Mouse (Mus musculus) adrenal gland (tissue): ENCODE measurements at regions not wholly inside any gene's neighbourhood (a gene's known extent, or its start where the extent isn't known, plus 50 kb on each side); places are given as distances from the start of the nearest gene placed in this dataset.

Source experiments
- intact Hi-C: fragments of 180-260 bp; cut with DNase I; formaldehyde crosslinking; loops from one replicate; pipeline ENCODE4 v1.15.1; 2025

DNA sequence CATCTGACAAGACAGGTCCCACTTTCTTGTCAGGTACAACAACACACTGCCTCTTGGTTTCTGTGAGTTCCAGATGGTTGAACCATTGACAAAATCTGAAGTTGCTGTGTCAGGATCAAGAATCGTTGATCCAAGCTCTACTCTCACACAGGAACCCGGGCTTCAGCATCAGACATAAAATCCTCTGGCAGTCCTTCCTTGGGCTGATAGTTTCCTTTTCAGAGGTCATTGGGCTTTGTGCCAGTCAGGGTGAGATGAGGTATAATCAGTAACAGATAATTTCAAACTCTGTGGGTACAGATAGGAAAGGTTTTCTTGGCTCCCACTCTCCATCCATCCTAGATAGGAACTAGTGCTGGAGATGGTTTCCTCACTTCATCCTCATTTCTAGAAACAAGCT is 649.5 kb downstream of the Defb40 start:
- intact Hi-C loops: no loop called here

DNA sequence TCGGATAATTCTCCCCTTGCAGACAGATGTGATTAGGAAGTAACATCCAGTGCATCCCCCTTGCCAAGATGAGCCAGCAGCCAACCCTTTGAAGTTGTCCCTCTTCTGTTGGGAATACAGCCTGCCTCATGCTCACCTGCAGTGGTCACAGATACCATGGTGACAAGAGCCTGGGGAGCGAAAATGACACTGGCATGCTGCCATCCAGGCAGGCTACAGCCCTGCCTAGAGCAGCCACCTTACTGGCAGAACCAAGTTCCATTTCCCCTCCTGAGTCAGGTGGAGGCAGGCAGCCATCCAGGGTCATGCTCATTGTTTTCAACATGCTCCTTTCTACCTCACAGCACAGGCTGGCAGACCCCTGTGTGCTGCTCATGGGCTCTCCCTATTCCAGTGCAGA is 661.6 kb downstream of the Defb40 start:
- intact Hi-C loops: no loop called here

DNA sequence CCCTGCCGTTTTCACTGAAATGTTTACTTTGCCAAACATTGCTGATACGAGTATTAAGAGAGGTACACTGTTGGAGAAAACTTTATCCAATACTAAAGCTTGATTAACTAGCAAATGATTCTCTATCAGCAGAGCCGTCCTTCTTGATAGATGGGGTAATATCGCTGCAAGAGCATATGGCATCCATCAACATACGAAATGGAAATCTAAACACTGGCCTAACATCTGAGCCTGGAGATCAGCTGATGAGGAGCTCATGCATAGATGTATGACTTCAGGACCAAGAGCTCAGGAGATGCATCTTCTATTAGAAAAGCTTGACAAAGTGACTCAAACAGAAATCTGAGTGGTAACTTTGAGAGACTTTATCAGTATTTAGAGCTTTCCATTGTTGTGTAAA is 666.5 kb downstream of the Defb40 start:
- intact Hi-C loops: no loop called here

DNA sequence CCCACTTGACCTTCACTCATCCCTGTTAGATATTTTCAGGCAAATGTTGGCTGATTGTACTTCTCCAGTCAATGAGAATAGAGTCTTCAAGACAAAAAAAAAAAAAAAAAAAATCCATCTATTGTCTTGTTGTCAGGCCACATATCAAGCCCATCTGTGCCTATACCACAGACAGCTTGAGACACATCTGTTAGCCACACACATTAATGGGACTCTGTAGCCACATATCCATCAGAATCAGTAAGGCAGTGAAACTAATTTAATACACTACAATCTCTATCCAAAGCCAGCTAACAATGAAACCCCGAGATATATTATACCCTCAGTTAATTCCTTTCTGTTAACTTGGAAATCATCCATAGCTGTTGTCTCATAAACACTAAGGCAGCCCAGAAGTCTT is 667.1 kb downstream of the Defb40 start:
- intact Hi-C loops: no loop called here

DNA sequence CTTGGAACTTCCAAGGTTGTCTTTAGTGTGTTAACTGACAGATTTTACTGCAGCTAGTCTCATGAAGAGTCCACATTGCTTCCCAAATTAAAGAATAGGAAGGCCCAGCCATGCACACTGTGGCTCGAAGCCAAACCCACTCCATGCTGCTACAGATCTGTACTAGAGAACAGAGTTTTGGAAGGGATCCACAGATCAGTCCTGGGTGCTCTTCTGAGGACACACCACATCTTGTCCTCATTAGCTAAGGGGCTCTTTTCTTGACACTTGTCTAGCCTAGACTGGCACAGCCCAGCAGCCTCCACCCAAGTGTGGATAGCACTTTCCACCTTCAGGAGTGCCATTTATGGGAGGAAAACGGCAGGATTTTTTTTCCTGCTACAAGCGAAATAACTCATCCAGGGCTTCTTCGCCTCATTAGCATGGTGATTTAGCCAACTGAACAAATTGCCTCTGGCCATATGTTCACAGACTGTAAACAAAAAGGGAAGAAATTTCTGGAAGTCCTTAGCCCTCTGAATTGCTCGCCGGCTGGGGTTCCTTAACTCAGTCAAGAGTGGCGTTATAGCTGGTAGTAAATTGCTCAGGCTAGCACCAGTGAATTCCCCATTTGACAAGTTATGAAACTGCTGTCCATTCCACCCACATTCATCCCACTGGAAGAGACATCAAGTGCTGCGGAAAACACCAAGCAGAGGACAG is 690.4 kb downstream of the Defb40 start:
- intact Hi-C loops: no loop called here

DNA sequence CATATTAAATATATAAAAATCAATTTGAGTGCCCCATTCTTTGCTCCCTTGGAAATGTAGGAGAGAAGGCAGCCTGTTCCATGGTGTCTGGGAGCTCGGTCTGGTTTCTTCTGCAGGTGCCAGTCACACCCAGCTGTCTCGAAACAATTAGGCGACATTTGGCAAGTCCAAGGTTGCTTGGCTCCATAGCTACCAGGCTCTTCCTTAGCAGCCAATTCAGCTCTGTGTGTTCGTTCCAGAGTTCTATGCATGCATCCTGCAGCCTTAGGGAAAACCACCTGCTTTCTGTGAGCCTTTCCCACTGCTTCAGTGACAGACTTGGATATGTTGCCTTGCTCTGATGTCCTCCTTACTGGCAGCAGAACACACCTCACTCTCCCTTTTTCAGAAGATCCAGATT is 698.1 kb downstream of the Defb40 start:
- intact Hi-C loops: no loop called here

DNA sequence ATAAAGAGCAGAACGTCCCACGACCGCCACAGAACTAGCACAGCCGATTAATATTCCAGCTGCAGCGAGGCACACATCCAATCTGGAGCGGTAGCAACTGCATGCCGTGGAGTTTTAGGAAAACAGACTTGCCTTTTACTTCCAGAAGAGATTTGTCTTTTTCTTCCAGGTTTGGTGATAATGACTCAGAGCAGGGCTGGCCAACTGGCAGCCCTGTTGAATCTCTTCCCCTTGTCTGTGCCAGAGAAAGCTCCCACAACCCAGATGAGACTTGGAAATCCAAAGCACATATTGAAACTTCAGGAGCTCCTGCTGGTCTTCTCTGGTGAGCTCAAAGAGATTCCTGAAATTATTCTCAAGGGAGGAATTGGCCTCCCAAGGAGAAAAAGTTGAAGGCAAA is 709.8 kb downstream of the Defb40 start:
- intact Hi-C loops: no loop called here

DNA sequence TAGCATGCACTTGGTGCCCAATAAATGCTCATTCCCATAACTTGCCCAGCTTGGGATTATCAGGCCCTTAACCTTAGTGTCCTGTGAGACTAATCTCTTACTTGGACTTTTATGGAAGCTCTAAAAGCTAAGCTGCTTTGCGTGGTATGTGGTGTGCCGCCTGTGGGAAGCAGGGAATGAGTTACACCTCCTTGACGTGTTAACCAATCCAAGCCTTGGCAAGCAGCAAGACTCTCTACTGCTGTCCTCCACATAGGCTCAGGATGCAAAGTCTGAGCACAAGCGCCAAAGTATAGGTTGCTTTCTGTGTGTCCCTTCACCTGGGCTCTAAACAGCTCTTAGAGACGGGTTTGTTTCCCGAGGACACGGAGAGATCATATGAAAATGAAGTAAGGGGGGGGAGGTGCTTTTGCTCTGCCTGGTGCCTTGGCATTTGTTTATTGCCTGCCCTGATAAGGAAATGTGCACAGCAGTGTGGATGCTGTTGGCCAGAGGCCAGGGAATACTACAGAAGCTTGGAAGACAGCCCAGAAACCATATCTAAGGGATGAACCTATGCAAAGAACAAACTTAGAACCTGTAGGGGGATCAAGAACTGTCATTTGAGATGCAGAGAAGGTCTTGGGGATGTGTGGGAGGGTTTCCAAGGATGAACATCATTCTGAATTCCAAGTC is 719.6 kb downstream of the Defb40 start:
- intact Hi-C loops: no loop called here

DNA sequence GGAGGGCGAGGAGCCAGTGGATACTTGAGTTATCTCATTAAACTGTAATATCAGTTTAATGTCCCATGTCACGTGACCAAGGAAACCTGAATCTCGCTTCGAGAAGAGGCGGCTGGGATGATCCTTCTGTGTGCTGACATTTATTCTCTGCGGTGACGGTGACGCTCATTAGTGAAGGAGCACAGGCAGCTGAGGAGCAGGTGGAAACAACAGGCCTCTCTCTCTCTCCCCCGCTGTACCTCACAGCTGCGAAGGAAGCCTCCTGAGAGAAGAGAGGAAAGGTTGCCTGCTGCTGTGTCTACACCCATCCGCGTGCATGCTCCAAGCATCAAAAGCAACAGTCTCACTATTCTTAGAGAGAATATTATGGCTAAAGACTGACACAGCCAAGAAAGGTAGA is 731.8 kb downstream of the Defb40 start:
- intact Hi-C loops: no loop called here

DNA sequence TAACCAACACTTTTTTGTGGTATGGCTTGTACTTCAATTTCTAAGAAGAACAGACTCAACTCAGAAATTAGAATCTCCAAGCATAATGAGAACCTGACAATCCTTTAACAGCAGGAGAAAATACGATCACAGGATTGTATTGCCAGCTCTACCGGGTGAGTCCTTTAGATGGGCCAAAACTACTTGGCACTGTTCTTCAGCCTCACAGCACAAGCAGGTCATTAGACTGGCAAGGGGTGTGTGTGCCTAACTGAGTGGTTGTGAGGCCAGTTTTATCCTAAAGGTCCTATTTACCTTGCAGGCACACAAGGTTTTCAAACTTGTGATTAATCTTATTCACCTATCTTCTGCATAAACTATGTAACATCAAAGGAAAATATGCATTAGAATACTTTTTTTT is 760.5 kb downstream of the Defb40 start:
- intact Hi-C loops: no loop called here

DNA sequence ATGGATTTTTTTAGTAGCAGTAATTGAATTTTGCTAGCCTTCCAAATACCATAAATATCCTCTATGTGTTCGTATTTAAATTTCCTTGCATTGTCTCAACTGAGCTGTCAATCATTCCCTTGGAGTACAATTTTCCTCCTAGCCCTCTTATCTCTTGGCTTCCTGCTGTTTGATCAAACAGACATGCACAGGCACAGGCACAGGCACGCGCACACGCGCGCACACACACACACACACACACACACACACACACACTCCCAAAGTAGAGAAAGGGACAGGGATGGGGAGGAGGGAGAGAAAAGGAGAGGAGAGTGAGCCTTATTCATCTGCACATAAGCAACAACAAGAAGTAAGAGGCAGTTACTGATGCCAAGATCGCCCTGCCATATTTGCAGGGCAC is 760.9 kb downstream of the Defb40 start:
- intact Hi-C loops: no loop called here

DNA sequence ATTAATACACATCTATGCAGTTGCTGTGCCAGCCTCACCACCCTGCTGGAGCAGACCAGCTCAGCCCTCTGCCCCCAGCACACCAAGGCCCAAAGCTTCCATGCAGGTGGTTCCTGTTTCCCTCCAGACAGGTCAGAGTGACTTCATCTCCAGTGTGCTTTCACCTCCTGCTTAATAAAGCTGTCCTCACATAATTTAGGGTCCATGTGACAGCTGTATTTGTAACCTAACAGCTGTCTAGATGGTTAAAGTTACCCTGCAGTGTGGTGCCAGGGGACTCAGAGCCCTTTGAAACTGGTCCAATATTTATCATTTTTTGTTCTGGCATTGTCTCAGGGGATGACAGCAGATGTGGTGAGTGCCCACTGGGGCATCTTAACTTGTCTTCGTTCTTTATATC is 761.5 kb downstream of the Defb40 start:
- intact Hi-C loops: no loop called here

DNA sequence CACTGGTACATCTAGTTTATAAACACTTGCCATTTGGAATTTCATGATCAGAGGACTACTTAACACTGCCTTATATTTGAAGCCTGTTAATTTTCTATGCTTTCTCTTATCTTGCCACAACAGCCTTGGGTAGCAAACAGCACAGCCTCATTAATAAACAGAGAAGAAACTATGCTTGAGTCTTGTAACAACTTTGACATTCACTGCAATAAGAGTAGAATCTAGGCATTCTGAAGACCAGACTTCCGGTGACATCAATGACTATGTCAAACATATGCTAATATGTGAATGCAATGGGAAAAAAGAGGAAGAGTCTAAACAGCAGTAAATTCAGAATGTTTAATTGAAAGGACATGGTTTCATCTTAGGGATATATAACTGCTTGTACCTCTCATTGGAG is 768.0 kb downstream of the Defb40 start:
- intact Hi-C loops: no loop called here

DNA sequence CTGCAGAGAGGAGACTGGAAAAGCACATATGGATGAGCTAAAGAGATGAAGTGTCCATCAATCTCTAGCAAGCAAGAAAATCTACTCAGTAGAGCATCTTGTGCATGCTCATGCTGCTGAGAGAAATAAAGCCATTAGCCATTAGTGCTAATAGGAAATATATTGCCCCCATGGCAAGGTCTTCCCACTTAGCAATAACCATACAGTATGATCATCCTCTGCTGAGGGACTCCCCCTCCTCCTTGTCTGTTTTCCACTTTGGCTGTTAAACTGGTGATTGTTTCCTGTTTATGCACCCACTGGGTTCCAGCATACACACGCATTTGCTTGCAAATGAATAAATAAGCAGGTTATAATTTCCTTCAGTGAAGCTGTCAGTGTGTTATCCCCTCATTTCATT is 769.4 kb downstream of the Defb40 start:
- intact Hi-C loops: no loop called here

DNA sequence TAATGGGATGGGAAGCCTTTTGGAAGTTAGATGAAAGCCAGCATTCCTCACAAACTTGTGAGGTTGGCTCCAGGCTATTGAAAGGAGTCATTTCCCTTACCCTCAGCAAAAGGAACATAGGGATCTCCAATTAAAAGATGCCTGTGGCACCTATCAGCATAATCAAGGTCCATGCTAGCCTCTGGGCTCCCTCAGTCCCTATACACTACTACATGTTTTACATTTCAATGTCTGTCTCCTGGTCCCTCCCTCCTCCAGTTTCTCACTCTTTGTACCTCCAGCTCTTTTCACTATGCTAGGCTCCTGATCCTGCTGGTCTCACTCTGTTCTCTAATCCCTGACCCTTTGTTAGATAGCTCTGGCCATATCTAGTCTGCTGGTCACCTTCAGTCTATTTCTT is 790.6 kb downstream of the Defb40 start:
- intact Hi-C loops: no loop called here

DNA sequence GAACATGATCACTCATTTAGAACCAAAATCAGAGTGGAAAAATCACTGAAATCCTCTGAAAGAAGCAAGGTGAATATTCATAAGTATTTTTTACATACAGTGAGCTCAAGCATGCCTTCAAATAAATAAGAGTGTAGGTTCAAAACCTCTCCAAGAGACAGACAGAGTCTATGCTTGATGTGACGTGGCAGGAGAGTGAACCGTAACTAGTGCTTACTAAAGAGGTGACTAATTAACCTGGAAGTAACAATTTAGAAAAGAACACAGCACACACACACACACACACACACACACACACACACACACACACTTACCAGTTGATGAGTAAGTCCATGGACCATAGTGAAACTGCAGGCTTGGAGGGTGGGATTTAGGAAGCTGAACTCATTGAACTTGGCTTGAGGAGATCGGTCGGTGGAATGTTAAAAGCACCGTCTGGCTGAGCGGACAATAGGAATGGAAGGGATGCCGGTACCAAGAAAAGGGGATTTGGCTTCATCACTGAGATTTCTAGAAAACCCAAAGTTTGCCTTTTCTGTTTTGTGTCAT is 802.4 kb downstream of the Defb40 start:
- intact Hi-C loops: no loop called here

DNA sequence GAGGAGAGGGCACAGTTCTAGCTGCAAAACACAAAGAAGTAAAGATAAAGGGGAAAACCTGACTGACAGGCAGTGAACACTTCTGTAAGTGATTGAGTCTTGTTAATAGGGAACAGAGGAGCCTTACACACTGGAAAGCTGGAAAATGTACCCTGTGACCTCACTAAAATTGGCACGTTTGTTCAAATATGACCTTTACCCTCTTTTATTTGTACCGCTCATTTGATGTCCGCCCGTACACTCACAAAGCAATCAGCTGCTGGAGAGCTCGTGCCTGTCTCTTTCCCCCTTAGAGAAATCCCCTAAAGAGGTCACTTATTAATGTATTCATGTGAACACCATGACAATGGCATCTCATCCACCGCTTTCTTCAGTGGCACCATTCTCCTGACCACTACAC is 819.4 kb downstream of the Defb40 start:
- intact Hi-C loops: no loop called here

DNA sequence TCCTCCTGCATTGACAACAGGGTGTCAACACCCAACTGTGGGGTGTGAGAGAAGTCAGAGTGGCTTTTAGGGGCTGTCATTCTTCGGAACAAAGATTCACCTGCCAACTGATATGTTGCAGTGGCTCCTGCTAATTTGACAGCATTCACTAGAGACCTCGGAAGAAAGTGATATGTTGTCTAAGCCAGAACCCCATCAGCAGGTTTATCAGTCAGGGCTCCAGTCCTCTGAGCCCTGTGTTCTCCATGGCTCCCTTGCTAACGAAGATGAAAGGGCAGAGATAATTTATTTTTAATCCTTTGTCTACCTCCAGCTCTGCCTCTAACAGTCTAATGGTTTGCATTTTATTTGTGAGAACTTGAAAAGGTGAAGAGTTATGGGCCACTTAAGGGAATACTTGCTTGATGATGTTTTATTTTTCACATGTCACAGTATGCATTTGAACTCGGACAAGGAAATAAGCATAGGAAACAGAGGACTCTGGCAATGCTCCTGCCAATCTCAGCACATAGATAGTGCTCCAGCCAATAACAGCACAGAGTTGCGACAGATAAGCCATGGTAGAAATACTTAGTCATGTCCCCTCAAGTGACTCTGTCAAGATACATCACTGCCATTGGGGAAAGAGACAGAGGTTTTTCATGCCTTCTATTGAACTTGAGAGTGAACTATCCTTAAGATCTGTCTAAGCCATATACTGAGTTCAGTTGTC is 862.6 kb downstream of the Defb40 start:
- intact Hi-C loops: no loop called here

DNA sequence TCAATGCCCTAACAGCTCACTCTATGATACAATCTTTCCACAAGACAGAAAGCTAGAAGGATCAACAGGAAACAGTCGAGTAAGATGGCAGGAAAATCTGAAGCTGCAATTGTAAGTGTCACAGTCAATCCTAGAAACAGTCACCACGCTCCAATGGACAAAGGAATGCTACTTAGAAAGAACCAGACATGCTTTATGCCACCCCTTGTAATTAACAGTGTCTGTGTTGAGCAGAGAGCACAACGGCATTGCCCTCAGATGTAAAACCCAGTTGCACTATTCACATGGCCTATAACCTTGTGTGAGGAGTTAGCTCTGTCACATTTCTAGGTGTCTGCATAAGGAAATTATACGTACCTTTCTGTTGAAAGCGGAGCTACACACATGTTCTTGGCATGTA is 864.8 kb downstream of the Defb40 start:
- intact Hi-C loops: no loop called here

DNA sequence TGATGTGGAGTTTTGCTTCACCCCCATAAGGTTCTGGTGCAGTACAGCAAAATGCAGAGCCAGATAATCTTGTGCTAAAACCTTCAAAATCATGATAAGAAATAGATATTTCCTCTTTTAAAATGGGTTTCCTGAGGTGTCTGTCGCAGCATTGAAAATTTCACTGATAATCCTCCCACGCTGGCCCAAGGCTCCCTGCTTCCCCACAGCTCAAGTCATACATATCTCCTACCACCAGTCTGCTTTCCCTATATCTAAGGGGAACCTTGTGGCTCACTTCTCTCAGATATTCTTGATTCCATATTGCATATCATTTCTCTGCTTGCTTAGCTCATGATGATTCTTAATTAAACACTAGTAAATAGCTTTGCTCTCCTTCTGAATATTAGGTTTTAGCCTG is 868.6 kb downstream of the Defb40 start:
- intact Hi-C loops: no loop called here

DNA sequence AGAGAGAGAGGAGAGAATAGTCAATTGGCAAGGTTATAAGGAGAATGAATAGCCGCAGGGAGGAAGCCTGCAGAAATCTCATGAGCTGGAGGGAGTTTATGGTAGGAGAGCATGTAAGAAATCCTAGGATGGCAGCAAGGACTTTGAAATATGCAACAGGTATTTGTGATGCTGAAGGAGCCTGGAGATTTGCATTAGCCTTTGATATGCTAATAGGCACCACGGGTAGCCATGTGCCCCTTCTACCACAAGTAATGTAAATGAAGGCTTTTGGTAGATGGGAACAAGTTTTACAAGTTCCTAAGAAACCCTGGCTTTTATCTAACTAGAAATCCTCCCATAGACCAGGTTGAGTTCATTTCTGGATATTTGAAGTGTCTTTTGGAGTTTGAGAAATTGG is 871.2 kb downstream of the Defb40 start:
- intact Hi-C loops: no loop called here

DNA sequence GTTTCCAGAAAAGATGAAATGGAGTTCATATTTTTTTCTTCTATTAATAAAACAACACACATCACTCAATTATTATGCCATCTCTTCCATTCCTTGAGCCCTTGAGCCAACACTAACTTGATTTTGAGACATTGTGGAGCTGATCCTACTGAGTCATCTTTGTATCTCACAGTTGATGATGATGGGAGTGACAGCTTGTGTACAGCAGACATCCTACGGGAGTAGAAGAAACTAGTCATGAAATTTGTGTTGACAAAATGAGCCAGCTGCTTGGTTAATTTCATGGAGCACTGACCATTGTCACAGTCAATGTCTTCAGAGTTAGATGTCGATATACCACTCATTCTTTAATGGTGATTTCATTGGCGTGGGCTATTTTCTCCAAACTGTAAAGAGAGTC is 912.6 kb downstream of the Defb40 start:
- intact Hi-C loops: no loop called here
